Mouse (Mus musculus) 416B (cell line): ENCODE measurements around the gene Tox2.

Experiments used
- DNase-seq: peaks from one replicate; pipeline ENCODE4 v3.0.0; 2011; ENCODE audit warnings: low read depth

Tox2 gene

DNA sequence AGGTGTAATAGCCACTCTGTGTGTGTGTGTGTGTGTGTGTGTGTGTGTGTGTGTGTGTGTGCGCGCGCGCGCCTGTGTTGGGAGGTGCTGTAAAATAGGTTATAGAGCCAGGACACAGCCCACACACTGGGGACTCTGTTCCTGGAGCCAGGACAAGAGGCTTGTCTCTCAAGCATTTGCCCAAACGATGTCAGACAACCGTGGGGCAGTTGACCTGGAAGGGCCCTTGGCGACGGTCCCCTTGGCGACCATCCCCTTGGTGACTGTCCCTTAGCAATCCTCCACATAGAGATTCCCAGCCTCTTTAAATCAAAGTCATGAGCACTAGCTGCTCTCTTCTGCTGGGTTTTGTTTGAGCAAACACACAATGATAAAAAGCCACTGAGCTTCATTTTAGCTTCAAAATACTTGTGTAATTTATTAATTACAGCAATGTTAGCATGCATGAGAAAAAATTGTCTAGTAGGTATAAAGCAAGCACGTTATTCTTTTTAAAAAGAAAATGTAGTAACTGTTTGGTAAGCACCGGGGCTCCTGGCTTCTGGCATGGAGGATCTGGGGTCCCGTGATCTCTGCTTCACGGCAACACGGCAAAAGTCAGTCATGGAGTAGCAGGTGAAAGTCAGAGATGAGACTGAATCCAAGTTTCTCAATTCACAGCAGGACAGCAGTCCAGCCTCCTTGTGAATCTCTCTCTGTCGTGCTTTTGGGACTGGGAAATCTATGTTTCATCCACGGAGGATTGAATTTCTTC, 3.0 kb downstream of the Tox2 start:
- no peak for DNase-seq

DNA sequence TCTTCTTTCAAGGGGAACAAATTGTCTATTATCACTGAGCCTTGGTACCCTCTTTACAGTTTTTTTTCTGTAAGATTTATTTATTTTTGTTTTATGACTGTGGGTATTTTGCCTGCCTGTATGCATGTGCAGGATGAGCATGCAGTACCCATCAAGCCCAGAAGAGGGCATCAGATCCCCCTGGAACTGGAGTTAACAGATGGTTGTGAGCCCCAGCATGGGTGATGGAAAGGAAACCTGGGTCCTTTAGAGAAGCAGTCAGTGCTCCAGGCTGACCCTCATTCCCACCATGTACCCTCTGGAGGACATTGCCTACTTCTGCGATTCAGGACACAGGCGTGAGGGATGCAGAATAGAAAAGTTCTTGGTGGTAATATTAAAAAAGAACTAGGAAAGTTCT, 4.4 kb downstream of the Tox2 start:
- peak; percentile 45 for DNase-seq

DNA sequence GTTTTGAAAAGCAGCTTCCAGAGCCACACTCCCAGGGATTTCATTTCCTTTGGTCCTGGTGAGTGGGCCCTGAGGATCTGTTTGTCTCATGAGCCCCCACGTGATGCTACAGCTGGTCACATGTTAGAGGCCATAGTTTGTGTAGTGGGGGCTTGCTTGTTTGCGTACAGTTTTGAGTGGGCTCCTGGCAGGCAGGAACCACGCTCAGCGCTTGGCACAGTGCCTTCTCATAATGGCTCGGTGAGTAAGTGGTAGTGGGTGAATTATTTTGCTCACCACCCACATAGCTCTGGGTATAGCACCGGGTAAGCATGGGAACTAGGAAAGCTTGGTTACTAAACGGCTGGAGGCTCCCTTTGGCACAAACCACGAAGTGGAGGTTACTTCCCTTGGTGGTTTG, 6.2 kb downstream of the Tox2 start:
- DNase-seq = no peak

DNA sequence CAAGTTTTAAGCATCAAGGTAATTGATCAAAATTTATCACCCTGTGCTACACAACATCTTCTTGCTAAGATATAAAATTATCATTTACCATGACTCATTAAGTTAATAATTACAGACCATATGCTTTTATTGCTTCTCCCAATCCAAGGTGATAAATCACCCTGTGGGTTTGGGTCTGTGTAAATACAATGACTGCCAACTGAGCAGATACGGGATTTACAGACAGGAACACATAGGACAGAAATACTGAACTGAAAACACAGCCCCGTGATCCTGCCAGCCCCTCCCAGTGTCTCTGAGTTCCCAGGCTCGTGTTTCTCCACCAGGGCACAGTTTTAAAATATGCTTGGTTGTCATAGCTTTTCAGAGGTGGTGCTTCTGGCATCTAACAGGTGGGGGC, 10.2 kb downstream of the Tox2 start:
- no peak for DNase-seq

DNA sequence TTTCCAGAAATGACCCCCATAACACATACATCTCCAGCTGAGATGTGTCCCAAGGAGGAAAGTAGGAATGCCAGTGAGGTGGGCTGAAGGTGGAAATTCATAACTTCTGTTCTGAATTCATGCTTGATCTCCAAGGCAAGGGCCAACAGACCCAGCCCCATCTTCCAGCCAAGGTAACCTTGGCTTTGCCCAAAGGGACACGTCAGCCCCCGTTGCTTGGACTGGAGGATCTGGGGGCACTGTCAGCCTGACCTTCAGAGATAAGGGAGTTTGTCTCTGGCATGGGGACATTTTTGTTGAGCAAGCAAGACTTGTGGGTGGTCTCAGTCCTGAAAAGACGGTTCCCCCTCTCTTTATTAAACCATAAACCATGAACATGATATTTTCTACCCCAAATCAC, 15.2 kb downstream of the Tox2 start:
- DNase-seq = no peak

DNA sequence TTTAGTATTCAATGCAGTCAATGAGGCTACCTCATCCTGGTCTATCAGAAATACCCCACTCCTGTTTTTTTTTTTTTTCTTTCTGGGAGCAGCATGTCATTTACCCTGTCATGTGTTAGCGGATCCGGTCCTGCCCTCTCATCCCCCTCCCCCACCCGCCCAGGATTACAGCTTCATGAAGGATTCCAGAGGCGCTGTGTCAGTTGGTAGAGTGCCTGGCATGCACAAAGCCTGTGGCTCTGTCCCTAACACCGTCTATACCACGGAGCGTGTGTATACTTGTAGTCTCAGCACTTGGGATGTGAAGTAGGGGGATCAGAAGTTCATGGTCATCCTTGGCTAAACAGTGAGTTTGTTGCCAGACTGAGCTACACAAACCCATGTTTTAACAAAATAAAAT, 15.6 kb downstream of the Tox2 start:
- no peak for DNase-seq

DNA sequence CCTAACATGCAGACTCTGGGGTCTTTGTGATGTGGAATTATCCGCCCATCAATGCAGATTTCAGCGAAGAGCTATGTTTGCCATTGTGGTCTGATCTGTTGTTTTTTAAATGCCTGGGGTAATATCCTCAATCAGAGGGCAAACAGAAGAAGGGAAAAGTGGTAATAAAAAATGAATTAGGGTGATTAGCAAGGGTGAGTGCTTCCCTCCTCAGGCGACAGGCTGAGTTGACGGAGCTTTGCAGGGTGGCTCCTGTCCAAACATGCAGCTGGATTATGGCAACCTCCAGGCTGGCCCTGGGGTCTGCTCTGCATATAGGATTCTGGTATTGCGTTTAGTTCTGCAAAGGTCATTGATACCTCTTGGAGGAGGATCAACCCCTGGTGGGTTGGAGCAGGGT, 16.5 kb downstream of the Tox2 start:
- DNase-seq = no peak

DNA sequence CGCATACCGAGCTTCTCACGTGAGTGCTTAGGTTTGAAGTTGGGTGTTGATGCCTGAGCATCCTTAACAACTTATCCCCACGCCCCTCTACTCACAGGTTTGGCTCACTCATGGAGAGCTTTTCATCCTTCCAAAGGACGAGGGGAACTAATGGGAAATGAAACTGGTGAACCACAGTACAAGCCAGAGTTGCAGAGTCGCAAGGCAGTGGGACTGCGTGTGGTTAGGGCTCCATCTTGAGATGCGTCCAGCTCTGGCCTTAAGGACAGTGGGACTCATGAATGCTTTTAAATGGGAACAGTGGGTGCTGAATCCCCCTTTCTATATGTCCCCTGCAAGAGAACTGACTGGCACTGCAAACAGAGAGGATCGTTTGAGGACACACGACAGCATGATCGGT, 17.8 kb downstream of the Tox2 start:
- DNase-seq = no peak

DNA sequence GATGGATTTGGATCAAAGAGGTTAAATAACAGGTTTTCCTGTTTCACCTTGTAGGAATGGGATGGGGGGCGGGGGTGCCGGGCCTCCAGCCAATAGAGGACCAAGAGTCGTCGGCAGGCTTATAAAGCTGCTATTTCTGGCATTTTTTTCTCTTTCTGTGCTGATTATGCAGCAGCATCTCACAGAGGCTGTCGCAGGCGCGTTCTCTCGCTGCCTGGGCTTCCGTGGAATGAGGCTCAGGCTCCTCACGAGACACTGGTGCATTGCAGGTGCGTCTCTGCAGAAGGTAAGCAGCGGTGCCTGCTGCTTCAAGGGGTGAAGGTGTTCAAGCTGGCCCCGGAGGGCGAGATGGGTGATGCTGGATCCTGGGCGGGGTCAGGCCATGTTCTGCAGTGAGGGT, 22.4 kb downstream of the Tox2 start:
- DNase-seq = no peak

DNA sequence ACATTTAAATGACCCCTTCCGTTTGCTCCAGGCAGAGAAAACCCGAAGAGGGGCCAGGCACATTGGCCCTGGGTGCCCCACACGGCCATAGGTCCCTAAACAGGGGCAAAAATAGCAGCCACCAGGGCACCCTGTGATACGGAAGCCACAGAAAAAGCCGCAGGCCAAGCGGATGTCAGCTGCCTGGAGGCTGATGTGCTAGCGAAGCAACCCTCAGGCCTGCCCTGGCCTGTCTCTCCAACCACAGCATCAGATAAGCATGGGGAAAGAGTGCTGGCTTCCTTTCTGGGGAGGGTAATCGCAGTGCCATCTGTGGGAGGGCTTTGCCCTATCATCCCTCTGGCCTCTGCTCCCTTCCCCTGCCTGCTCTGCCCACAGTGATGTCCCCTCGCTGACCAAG, 26.1 kb downstream of the Tox2 start:
- peak; percentile 97 for DNase-seq

DNA sequence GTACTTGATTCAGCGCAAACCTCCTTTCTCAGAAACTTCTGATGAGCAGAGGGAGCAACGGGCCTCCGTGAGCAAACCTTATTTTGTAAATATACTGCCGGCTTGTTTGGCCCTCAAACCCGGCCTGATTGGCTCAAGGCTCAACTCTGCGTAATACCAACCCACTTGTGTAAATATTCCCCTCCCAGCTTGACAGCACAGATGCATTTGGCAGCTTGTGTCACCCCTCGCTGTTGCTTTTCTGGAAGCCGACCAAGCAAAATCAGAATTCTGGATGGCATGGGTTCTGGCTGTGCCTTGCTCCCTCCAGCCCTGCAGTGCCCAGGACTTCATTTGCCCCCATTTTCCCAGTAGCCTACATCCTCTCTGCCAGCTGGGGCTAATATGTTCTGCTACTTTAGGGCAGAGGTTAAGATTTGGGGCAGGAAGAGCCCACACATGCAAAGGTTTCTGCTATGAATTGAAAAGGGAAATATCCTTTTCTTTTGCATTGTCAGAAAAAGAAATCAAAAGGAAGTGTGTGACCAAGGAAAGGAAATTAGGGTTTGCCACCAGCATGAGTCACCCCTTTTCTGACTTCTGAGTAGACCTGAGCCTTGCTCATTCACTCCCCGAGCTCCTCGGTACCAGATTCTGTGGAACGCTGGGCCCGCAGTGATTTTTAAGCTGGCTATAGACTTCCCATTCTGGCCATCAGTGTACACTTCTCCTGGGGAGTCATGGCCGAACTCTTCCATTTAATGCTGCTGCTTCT, 29.0 kb downstream of the Tox2 start:
- DNase-seq = peak; percentile 84

DNA sequence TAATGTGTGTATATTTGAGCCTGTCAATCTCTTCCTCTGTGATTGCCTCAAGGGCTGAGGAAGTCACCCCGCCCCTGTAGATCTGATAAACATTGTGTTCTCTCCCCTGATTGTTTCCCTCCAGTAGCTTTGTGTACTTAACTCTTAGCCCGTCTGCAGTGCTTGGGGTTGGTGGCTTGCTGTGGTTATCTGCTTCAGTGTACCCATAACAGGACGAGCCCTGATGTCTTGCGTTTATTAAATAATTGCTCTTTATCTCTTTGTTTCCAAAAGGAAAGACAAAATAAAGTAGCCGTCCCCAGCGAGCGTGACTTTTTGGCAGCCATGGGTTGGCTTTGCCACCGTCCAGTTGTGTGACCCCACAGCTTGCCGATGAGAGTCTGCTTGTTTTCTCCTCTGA, 30.7 kb downstream of the Tox2 start:
- no peak for DNase-seq

DNA sequence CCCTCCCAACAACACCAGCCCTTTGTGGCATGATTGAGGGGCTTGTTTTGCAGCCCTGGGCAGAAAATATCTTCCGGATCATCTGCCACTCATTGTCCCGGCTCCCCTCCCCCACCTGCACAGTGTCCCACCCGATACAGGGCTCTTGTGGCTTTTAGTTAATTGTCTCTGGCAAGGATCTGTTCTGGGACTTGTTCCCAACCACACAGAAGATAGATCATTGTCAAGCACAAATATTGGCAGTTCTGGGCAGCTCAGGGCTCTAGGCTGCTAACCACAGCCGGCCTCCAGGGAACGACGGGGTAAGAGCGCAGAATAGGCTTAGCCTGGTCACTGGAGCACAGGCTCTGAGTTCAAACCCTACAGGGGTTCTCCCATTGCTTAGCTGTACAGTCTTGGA, 33.1 kb downstream of the Tox2 start:
- no peak for DNase-seq

DNA sequence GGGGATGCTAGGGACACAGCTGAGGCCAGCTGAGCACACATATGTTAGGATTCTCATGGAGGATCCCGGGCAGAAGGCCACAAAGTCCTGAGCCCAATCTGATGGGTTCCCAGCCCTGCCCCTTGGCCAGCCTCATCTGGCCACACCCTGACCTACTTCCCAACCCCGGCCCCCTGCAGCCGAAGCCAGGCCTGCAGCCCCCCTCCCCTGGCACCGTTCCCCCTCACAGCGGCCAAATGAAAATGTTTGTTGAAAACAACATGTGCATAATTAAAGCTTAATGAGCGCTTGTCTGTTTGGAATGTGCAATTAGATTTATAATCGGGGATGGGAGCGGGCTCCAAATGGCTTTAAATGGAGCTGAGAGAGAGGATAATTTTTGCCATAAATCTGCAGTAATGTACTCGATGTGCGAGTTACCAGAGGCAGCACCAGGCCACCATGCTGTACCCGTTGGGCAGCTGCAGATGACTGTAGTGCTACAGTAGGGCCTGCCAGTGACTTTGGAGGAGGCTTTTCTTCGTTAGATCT, 35.1 kb downstream of the Tox2 start:
- no peak for DNase-seq

DNA sequence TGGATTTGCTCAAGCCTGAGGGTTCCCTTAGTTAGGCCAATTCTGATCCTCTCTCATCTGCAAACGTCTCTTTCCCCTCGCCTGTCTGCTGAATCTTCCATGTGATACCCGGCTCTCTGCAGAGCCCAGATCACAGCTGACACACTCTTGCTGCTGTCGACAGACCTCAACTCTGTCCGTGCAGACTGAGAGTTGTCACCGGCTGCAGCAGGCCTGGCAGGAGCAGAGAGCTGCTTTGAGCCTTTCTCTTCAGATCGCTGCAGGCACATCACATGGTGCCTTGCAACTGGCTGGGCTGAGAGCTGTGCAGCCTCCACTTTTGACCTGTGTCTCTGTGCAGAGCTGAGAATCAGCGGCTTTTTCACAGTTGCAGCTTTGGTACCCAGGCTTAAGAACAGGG, 37.0 kb downstream of the Tox2 start:
- no peak for DNase-seq

DNA sequence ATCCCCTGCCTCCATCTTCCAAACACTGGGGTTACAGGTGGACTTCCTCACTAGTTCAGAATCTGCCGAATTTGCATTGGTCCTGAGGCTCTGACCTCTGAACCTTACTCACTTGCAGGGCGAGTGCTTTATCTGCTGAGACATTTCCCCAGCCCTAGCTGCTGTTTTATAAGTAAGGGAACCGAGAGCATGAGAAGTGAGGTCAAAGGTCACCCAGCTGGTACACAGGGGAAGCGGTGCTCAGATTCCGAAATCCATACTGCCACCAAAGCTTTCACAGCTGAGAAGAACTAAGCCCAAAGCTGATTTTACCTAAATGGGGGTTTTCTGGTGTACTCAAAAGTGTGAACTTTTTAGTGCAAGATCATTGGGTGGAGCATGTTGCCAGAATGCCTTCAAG, 38.9 kb downstream of the Tox2 start:
- no peak for DNase-seq

DNA sequence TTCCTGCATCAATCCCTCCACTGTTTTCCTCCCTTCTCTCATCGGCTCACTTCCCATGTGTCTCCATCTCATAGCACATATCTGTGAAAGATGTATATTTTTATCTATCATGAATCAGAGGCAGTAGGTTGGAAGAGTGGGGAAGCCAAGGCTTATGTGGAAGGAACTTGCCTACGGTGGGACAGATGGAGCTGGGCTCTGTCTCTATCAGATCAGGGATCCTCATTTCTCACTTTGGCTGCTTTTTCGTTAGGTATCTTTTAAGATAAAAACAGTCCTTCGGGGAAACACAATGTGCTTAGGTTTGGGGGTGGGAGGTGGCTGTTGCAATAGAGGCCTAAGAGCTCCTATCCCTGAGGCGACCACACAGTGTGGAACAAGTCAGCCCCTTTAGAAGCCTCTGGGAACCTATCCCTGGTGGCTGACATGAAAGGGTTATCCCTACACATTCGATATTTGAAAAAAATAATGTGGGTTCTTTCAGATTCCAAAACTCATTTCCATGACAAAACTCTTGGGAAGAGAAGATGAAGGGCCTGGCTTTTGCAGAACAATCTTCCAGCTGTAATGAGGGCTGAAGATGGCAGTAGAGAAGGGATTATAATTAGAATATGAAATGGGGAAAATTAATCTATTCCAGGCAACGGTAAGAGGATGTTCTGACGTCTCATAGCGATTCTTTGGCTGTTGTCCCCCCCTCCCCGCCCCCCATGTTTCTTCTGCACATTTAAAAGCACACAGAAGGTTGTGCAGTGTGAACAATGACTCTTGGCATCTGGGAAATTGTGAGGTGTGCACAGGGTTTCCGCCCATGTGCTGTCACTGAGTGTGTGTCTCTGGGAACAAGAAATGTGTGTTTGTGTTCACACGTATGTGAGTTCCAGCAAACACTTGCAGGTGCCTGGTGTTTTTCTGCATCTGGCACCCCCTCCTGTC, 41.3 kb downstream of the Tox2 start:
- no peak for DNase-seq

DNA sequence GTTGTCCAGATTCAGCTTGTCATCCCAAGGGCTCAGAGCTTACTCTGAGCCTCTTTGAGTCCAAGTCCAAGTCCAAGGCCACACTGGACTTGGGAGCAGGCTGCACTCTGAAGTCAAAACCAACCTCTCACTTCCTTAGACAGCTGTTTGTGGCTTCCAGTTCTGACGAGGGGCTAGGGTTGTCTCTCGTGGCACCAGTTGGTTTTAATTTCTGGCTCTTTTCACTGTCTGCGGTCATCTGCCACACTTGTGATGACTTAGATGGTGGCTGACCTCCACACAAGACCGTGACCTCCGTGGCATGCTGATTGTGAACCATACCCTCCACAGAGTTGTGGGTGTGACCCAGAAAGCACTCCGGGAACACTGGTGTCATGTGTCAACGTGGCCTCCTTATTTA, 46.0 kb downstream of the Tox2 start:
- no peak for DNase-seq

DNA sequence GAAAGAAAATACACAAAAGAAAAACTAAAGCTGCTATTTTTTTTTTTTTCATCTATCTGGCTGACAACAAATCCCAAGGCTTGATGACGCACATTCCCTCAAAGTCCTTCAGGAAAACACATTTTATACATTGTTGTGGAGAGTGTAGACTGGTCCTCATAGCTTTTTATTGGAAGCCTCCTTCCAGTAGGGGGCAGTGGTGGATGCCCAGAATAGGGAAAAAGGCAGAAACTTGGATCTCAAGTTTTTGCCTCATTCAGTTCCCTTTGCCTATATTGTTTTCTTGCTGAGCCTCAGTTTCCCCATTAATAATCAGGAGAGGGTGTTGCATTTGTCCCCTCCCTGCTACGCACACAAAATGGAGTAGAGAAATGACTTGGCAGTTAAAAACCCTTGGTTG, 49.7 kb downstream of the Tox2 start:
- peak; percentile 15 for DNase-seq

DNA sequence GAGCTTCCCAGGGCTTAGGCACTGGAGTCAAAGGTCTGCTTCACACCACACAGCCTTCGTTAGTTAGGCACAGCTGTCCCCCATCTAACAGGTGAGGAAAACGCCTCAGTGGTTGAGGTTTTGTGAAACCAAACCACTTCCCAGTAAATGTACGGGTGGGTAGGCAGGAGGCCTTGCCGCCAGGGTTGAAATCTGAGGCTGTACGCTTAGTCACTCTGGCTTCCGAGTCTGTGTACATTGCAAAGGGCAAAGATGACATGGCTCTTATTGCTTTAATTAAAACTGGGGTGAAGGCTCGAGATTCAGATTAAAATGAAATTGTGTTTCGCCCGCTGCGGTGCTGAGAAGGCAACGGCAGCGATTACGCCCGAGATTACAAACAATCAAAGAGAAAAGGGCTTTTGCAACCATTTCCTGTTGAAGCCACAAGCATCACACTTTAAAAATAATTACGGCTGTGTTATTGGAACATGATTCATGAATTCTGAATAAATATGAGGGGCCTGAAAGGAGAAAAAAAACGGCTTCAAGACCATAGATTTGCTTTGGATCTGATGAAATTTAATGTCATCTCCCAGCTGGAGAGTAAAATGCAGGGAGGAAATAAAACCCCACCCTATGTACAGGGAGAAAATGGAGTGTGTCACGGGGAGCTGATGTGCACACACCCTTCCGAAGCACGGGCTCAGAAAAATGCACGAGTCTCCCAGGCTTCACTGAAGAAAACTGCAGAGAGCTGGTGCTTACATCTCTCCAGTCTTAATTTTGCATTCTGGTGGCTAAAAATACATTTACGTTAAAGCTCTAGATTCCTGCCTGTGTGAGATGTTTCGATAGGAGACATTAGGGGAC, 50.5 kb downstream of the Tox2 start:
- peak; percentile 90 for DNase-seq

DNA sequence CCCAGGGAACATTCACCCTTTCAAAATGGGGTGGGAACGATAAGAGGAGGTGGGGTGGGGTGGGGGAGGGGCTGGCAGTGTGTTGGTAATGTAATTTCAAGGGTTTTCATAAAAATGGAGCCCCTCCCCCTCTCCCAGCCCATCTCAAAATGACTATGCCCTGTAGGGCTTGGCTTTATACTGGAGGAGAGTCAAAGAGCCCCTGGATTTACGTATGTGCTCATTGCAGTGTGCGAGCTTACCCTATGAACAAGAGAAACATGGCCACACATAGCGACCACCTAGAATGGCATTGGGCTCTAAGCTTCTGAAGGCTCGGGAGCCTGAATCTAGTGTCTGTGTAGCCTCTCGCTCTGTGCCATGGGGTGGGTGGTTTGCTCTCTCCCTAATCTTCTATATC, 51.3 kb downstream of the Tox2 start:
- no peak for DNase-seq

DNA sequence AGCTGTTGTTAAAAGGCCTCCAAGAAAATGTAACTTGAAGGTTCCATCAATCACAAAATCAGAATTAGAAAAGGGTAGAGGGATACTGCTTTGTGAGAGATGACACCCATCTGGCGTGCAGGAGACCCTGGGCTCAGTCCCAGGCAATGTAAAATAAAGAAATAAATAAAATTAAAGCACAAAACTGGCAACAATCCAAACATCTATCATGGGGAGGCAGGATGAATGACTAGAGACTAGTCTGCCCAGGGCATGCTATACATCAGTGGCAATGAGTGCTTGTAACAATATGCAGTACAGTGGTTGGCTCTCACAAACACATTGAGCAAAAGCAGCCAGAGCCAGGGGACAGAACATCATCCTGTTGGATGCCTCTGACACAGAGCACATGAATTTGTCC, 53.8 kb downstream of the Tox2 start:
- no peak for DNase-seq
